Mouse (Mus musculus): Measurements from ENCODE around the gene Cenpo. TPM values are rescaled to one million over a fixed set of nuclear protein-coding genes. Genes with fewer than 3 reads are reported as not detected.

Cenpo gene
- polyA plus RNA-seq, 1 experiment from 2014 or later = 12.6 TPM

Other genes starting within 250 kb of the Cenpo start
- 0.13 TPM in 2 replicates for gene Efr3b, start 195.4 kb downstream of the Cenpo start, polyA plus RNA-seq (2015; fragmentation: Nextera tagmentation; extraction: Ambion mirVana)
- gene Dnajc27, start 151.7 kb downstream of the Cenpo start, polyA plus RNA-seq (2015; fragmentation: Nextera tagmentation; extraction: Ambion mirVana) = 2.0 and 2.5 TPM in 2 replicates
- 0.81 and 0.82 TPM in 2 replicates for gene Adcy3, start 101.2 kb downstream of the Cenpo start, polyA plus RNA-seq (2015; fragmentation: Nextera tagmentation; extraction: Ambion mirVana)
- gene Ptrhd1, start 267 bp downstream of the Cenpo start, polyA plus RNA-seq (2015; fragmentation: Nextera tagmentation; extraction: Ambion mirVana) = 3.1 and 3.4 TPM in 2 replicates
- gene Ncoa1, start 242.9 kb upstream of the Cenpo start, polyA plus RNA-seq (2015; fragmentation: Nextera tagmentation; extraction: Ambion mirVana) = 0.74 and 0.79 TPM in 2 replicates

All from liver, embryonic 13.5 days (tissue).